Mouse (Mus musculus) MEL (cell line): ENCODE results near the gene Ppp2r2c. TPM values are rescaled to one million over a fixed set of nuclear protein-coding genes. Genes with fewer than 3 reads are reported as not detected.

Source experiments
- DNase-seq: peaks from one replicate; pipeline ENCODE4 v3.0.0; 2011; ENCODE audit warnings: low read depth, low spot score
- H3K27ac ChIP-seq: 2 replicates; pipeline ENCODE4 v1.5.1; 2012; ENCODE audit warnings: low read depth, mild to moderate bottlenecking, control low read depth, low read length, moderate library complexity; ENCODE audit not compliant: control insufficient read depth
- H3K27me3 ChIP-seq, 2 experiments: fragments of 150-350 bp in 1 of 2; sonication (generic) in 1 of 2; 2 replicates each; pipeline ENCODE4 v1.6.1; 2012; ENCODE audit warnings: low read length in 2 of 2, mild to moderate bottlenecking in 2 of 2, improper control_type of control experiment in 1 of 2, moderate library complexity in 1 of 2; ENCODE audit not compliant: insufficient read depth in 2 of 2, control insufficient read depth in 1 of 2
- H3K36me3 ChIP-seq, 2 experiments: 2 replicates each; pipeline ENCODE4 v1.6.1; 2012 to 2014; ENCODE audit warnings: low read length in 2 of 2, improper control_type of control experiment in 1 of 2, inconsistent platforms in 1 of 2, mild to moderate bottlenecking in 1 of 2; ENCODE audit not compliant: insufficient read depth in 2 of 2, control insufficient read depth in 1 of 2
- H3K4me1 ChIP-seq, 2 experiments: fragments of 150-350 bp in 1 of 2; sonication (generic) in 1 of 2; 2 replicates each; pipeline ENCODE4 v1.6.1; 2012; ENCODE audit warnings: low read length in 2 of 2, improper control_type of control experiment in 1 of 2, mild to moderate bottlenecking in 1 of 2; ENCODE audit not compliant: insufficient read depth in 2 of 2, control insufficient read depth in 1 of 2
- H3K4me3 ChIP-seq, 2 experiments: fragments of 150-350 bp in 1 of 2; sonication (generic) in 1 of 2; 2 replicates each; pipeline ENCODE4 v1.5.1; 2012; ENCODE audit warnings: low read depth in 2 of 2, low read length in 2 of 2, mild to moderate bottlenecking in 2 of 2, moderate library complexity in 2 of 2, control low read depth in 1 of 2, improper control_type of control experiment in 1 of 2; ENCODE audit not compliant: control insufficient read depth in 1 of 2, insufficient read depth in 1 of 2
- H3K79me2 ChIP-seq: 2 replicates; pipeline ENCODE4 v1.6.1; 2012; ENCODE audit warnings: mild to moderate bottlenecking, low read length, moderate library complexity; ENCODE audit not compliant: control insufficient read depth, poor library complexity, insufficient read depth
- H3K9ac ChIP-seq: 2 replicates; pipeline ENCODE4 v1.6.1; 2012; ENCODE audit warnings: low read depth, mild to moderate bottlenecking, control low read depth, low read length, moderate library complexity; ENCODE audit not compliant: control insufficient read depth, poor library complexity, severe bottlenecking
- H3K9me3 ChIP-seq: fragments of 150-350 bp; sonication (generic); replicated peaks from 2 replicates; pipeline ENCODE4 v1.6.1; 2012; ENCODE audit warnings: mild to moderate bottlenecking, low read length, improper control_type of control experiment, moderate library complexity; ENCODE audit not compliant: insufficient read depth
- CTCF ChIP-seq, 3 experiments: IDR thresholded peaks in 2 of 3; conservative IDR thresholded peaks in 1 of 3; 2 replicates each; pipeline ENCODE4 v1.5.1; 2011 to 2012; ENCODE audit warnings: low read length in 3 of 3, low read depth in 2 of 3, mild to moderate bottlenecking in 2 of 3, improper control_type of control experiment in 1 of 3, inconsistent platforms in 1 of 3, mixed read lengths in 1 of 3, moderate library complexity in 1 of 3; ENCODE audit not compliant: control insufficient read depth in 1 of 3, insufficient read depth in 1 of 3, poor library complexity in 1 of 3, severe bottlenecking in 1 of 3
- ETS1 ChIP-seq: IDR thresholded peaks from 2 replicates; pipeline ENCODE4 v1.6.1; 2012; ENCODE audit warnings: low read depth, mild to moderate bottlenecking, inconsistent platforms, low read length, improper control_type of control experiment, moderate library complexity
- GABPA ChIP-seq: IDR thresholded peaks from 2 replicates; pipeline ENCODE4 v1.6.1; 2012; ENCODE audit warnings: low read depth, mild to moderate bottlenecking, inconsistent platforms, low read length, improper control_type of control experiment, moderate library complexity
- GATA1 ChIP-seq: IDR thresholded peaks from 2 replicates; pipeline ENCODE4 v1.6.1; 2011; ENCODE audit warnings: low read depth, low read length, improper control_type of control experiment
- JUND ChIP-seq: IDR thresholded peaks from 2 replicates; pipeline ENCODE4 v1.6.1; 2011; ENCODE audit warnings: low read depth, mild to moderate bottlenecking, improper control_type of control experiment, low read length
- KAT2A ChIP-seq: conservative IDR thresholded peaks from 2 replicates; pipeline ENCODE4 v1.6.1; 2012; ENCODE audit warnings: low read depth, low read length, improper control_type of control experiment, inconsistent platforms
- MAFK ChIP-seq: IDR thresholded peaks from 2 replicates; pipeline ENCODE4 v1.6.1; 2011; ENCODE audit warnings: low read depth, mild to moderate bottlenecking, low read length, improper control_type of control experiment, borderline replicate concordance
- MAX ChIP-seq: IDR thresholded peaks from 2 replicates; pipeline ENCODE4 v1.6.1; 2011; ENCODE audit warnings: low read length, improper control_type of control experiment
- MAZ ChIP-seq: IDR thresholded peaks from 2 replicates; pipeline ENCODE4 v1.6.1; 2012; ENCODE audit warnings: low read depth, mild to moderate bottlenecking, inconsistent platforms, low read length, improper control_type of control experiment
- MEF2A ChIP-seq: IDR thresholded peaks from 2 replicates; pipeline ENCODE4 v1.6.1; 2014; ENCODE audit warnings: low read depth, mild to moderate bottlenecking, inconsistent platforms, low read length, improper control_type of control experiment; ENCODE audit not compliant: poor library complexity, insufficient replicate concordance, severe bottlenecking; ENCODE audit errors: extremely low read depth
- MXI1 ChIP-seq: IDR thresholded peaks from 2 replicates; pipeline ENCODE4 v1.6.1; 2011; ENCODE audit warnings: mild to moderate bottlenecking, low read depth, low read length, improper control_type of control experiment
- NELFE ChIP-seq: IDR thresholded peaks from 2 replicates; pipeline ENCODE4 v1.6.1; 2011; ENCODE audit warnings: low read depth, low read length, improper control_type of control experiment
- POLR2AphosphoS2 ChIP-seq: IDR thresholded peaks from 2 replicates; pipeline ENCODE4 v1.6.1; 2011; ENCODE audit warnings: low read length, improper control_type of control experiment
- RCOR1 ChIP-seq: IDR thresholded peaks from 2 replicates; pipeline ENCODE4 v1.6.1; 2012; ENCODE audit warnings: low read depth, mild to moderate bottlenecking, inconsistent platforms, low read length, improper control_type of control experiment
- TAL1 ChIP-seq: IDR thresholded peaks from 2 replicates; pipeline ENCODE4 v1.6.1; 2012; ENCODE audit warnings: mild to moderate bottlenecking, inconsistent platforms, low read length, moderate library complexity, mixed read lengths
- UBTF ChIP-seq: IDR thresholded peaks from 2 replicates; pipeline ENCODE4 v1.6.1; 2012; ENCODE audit warnings: low read depth, mild to moderate bottlenecking, inconsistent platforms, low read length, improper control_type of control experiment, moderate library complexity, borderline replicate concordance; ENCODE audit not compliant: insufficient read depth
- USF2 ChIP-seq, 2 experiments: IDR thresholded peaks; 2 replicates each; pipeline ENCODE4 v1.6.1; 2011 to 2012; ENCODE audit warnings: improper control_type of control experiment in 2 of 2, low read length in 2 of 2, borderline replicate concordance in 1 of 2, inconsistent platforms in 1 of 2, low read depth in 1 of 2, mild to moderate bottlenecking in 1 of 2; ENCODE audit not compliant: insufficient read depth in 1 of 2
- ZKSCAN1 ChIP-seq: IDR thresholded peaks from 2 replicates; pipeline ENCODE4 v1.6.1; 2012; ENCODE audit warnings: low read depth, mild to moderate bottlenecking, inconsistent platforms, low read length, improper control_type of control experiment, moderate library complexity
- ZMIZ1 ChIP-seq: IDR thresholded peaks from 2 replicates; pipeline ENCODE4 v1.6.1; 2012; ENCODE audit warnings: low read depth, mild to moderate bottlenecking, inconsistent platforms, low read length, improper control_type of control experiment, moderate library complexity
- polyA plus RNA-seq, 2 experiments: library from polyadenylated mRNA; stranded (reverse) in 1 of 2; unstranded in 1 of 2; fragments of >175 nt in 1 of 2; fragments of >200 nt in 1 of 2; gene quantifications; 2 replicates each; pipeline versions ENCODE4 v1.2.1 to v1.2.4; 2012; ENCODE audit warnings: low replicate concordance in 2 of 2, low read depth in 1 of 2; ENCODE audit not compliant: insufficient read length in 2 of 2, insufficient read depth in 1 of 2, missing spikeins in 1 of 2
- total RNA-seq: library from RNA; depleted of rRNA; stranded (reverse); fragments of 300-350 nt; gene quantifications from 2 replicates; pipeline ENCODE4 v1.2.3, GENCODE M21; 2012

Gene Ppp2r2c
- total and polyA plus RNA-seq, 3 experiments: not detected

DNA sequence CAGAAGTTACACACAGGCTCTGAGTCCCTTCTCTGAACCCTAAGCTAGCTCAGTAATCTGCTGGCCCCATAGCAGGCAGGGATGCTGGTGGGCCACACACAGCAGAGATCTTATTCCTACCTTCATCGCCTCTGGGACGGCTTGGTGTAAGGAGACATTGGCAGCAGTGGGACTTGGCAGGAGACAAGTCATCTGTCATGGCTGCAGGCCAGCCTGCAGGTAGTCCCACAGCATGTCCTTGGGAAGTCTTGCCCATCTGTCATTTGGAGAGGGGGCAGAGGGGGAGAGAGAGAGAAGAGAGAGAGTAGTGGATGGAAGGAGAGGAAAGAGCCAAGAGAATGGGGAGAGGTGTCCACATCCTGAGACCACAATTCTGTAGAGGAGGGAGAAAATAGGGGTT, 35.8 kb downstream of the Ppp2r2c start:
- H3K79me2 ChIP-seq: no peaks in the 10 kb centered on the region
- H3K4me1 ChIP-seq: no peaks in the 10 kb centered on the region
- H3K9me3 ChIP-seq: no peaks in the 10 kb centered on the region
- TF ChIP-seq TAL1 (no peak), UBTF (no peak), MXI1 (no peak), ZMIZ1 (no peak), MAZ (no peak), JUND (no peak), RCOR1 (no peak), GATA1 (no peak), GABPA (no peak), POLR2AphosphoS2 (no peak), ETS1 (no peak)
- no peak overlapping the region for H3K9ac ChIP-seq
- no peaks in the 10 kb centered on the region for H3K27me3 ChIP-seq
- H3K27ac ChIP-seq: no peak overlapping the region
- H3K36me3 ChIP-seq: no peaks in the 10 kb centered on the region
- DNase-seq: no peak
- no peak overlapping the region for H3K4me3 ChIP-seq

DNA sequence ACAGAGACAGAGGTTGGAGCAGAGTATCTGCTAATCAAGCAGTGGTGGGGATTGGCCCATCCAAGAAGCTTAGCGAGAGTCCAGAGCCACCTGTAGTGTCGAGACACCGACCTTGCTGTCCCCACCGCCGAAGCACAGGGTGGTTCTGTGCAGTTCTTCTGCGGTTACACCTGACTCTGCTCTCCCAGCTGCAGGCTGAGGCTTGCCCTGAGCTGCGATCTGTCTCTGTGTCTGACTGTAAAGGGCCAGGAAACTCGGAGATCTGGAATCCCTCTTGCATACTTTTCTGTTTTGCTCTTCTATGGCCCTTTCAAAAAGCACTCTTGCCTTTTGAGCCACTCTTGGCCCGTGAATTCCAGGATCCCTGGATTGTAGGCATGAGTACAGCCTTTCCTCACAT, 36.4 kb downstream of the Ppp2r2c start:
- no peak overlapping the region for H3K9ac ChIP-seq
- no peak overlapping the region for H3K4me3 ChIP-seq
- no peaks in the 10 kb centered on the region for H3K9me3 ChIP-seq
- H3K27ac ChIP-seq: no peak overlapping the region
- no peaks in the 10 kb centered on the region for H3K36me3 ChIP-seq
- no peak for TF ChIP-seq CTCF (IDR thresholded peaks at IDR 0.05 in 2 of 3, conservative IDR thresholded peaks at IDR 0.05 in 1 of 3; ENCODE audit: control insufficient read depth in 1 of 3, insufficient read depth in 1 of 3, low read depth in 2 of 3, low read length in 3 of 3, poor library complexity in 1 of 3, severe bottlenecking in 1 of 3)
- TF ChIP-seq NELFE: no peak
- no peak for TF ChIP-seq ZKSCAN1
- no peak for TF ChIP-seq USF2 (IDR thresholded peaks at IDR 0.05; ENCODE audit: borderline replicate concordance in 1 of 2, insufficient read depth in 1 of 2, low read depth in 1 of 2, low read length in 2 of 2)
- no peak for TF ChIP-seq GABPA
- TF ChIP-seq MEF2A: no peak
- TF ChIP-seq MAFK: no peak
- no peak for TF ChIP-seq ETS1
- no peak for TF ChIP-seq KAT2A
- no peak for TF ChIP-seq MAX
- DNase-seq: no peak
- H3K4me1 ChIP-seq: no peaks in the 10 kb centered on the region
- H3K79me2 ChIP-seq: no peaks in the 10 kb centered on the region
- H3K27me3 ChIP-seq: no peaks in the 10 kb centered on the region
